ENCODE assay signal across 27 mouse cellular contexts in genomic region chr7:45322245-45322644, GRCm38 (mm10). TPM values are rescaled to one million over a fixed set of nuclear protein-coding genes. Genes with fewer than 3 reads are reported as not detected.
"Had no signal": no experiment of that assay in that cellular context is flagged by ENCODE, and none has a peak within 500 bp of the region (broad histone marks: within the 10 kb centered on the region; RNA-seq: fewer than 3 reads in every experiment).

No protein-coding gene starts in this region.

- DNase-seq: liver, postnatal 0 days; lung, adult 2 months; lung, postnatal 14 days; lung, postnatal 36 days; retina, postnatal 1 day; right cerebral cortex, adult 18-20 months; right cerebral cortex, postnatal 25 days; right cerebral cortex, postnatal 4 days; thymus, adult 2 months; thymus, postnatal 25 days; thymus, postnatal 4 days had no signal

- H3K4me3 ChIP-seq: lung, embryonic 15.5 days; megakaryocyte, embryonic 14.5 days; midbrain, embryonic 13.5 days; midbrain, embryonic 15.5 days; neural tube, embryonic 13.5 days; neural tube, embryonic 15.5 days; stomach, embryonic 15.5 days had no signal

- H3K27me3 ChIP-seq: lung, embryonic 15.5 days; midbrain, embryonic 13.5 days; midbrain, embryonic 15.5 days; neural tube, embryonic 13.5 days; neural tube, embryonic 15.5 days; stomach, embryonic 15.5 days had no signal

- H3K4me1 ChIP-seq: lung, embryonic 15.5 days; megakaryocyte, embryonic 14.5 days; midbrain, embryonic 13.5 days; midbrain, embryonic 15.5 days; neural tube, embryonic 13.5 days; neural tube, embryonic 15.5 days; stomach, embryonic 15.5 days had no signal

- ATAC-seq: liver, postnatal 0 days; lung, postnatal 0 days; midbrain, embryonic 13.5 days; midbrain, embryonic 15.5 days had no signal

- H3K27ac ChIP-seq: lung, embryonic 15.5 days; macrophage; midbrain, embryonic 13.5 days; midbrain, embryonic 15.5 days; neural tube, embryonic 13.5 days; neural tube, embryonic 15.5 days; stomach, embryonic 15.5 days; stomach, postnatal 0 days had no signal

- H3K9me3 ChIP-seq: lung, embryonic 15.5 days; midbrain, embryonic 15.5 days; neural tube, embryonic 13.5 days; neural tube, embryonic 15.5 days; stomach, embryonic 15.5 days had no signal

- H3K36me3 ChIP-seq: midbrain, embryonic 15.5 days had no signal

- H3K4me2 ChIP-seq: lung, embryonic 15.5 days; midbrain, embryonic 11.5 days; midbrain, embryonic 13.5 days; midbrain, embryonic 15.5 days; neural tube, embryonic 13.5 days; neural tube, embryonic 15.5 days; stomach, embryonic 15.5 days had no signal

- H3K9ac ChIP-seq: liver, postnatal 0 days; lung, embryonic 15.5 days; midbrain, embryonic 13.5 days; midbrain, embryonic 15.5 days; neural tube, embryonic 13.5 days; neural tube, embryonic 15.5 days; stomach, embryonic 15.5 days had no signal

RNA-seq across cellular contexts. Expression of gene Hrc, which starts 12.8 kb away (rescaled TPM):
- total RNA-seq: megakaryocyte progenitor cell, adult 5-6 weeks; monocyte, adult 5-6 weeks had no signal
- polyA plus RNA-seq: macrophage had no signal

RNA-seq across cellular contexts. Expression of gene Ppfia3, which starts 44.6 kb away (rescaled TPM):
- total RNA-seq: megakaryocyte progenitor cell, adult 5-6 weeks had no signal
- polyA plus RNA-seq: liver, postnatal 0 days; macrophage had no signal

RNA-seq across cellular contexts. Expression of gene Slc6a21, which starts 44.9 kb away (rescaled TPM):
- total RNA-seq: megakaryocyte progenitor cell, adult 5-6 weeks; midbrain, postnatal 0 days; monocyte, adult 5-6 weeks had no signal
- polyA plus RNA-seq: lung, adult 2 months; lung, postnatal 0 days; macrophage; midbrain, embryonic 11.5 days; midbrain, embryonic 13.5 days; midbrain, embryonic 15.5 days; midbrain, postnatal 0 days; neural tube, embryonic 11.5 days; neural tube, embryonic 13.5 days; neural tube, embryonic 15.5 days; stomach, embryonic 15.5 days; stomach, postnatal 0 days; urinary bladder, adult 2 months had no signal

RNA-seq across cellular contexts. Expression of gene Lin7b, which starts 48.1 kb away (rescaled TPM):
- total RNA-seq: megakaryocyte progenitor cell, adult 5-6 weeks; monocyte, adult 5-6 weeks had no signal
- polyA plus RNA-seq: liver, postnatal 0 days; lung, postnatal 0 days; macrophage had no signal
